Mouse (Mus musculus) spleen, embryonic (tissue): ENCODE data around the gene Larp1.

ENCODE experiments used
- CTCF ChIA-PET: fragments of 350-600 bp; sonication (Branson Sonifier 250); formaldehyde crosslinking; loops from one replicate; lab custom pipeline; 2022; lab: Charles Lee

The Larp1 gene

GRCm38 (mm10) chr11:58096821-58097620, 88.2 kb downstream of the Larp1 start:
- CTCF ChIA-PET, result interaction anchor here (0.7 kb wide), 1 partner anchor 319 kb away, joined by 3 read pairs; no protein-coding TSS in a partner anchor

GRCm38 (mm10) chr11:58097621-58098365, 88.9 kb downstream of the Larp1 start:
- CTCF ChIA-PET, result interaction anchor here (0.7 to 1.6 kb wide), 4 partner anchors 25 to 319 kb away, joined by 3 to 8 read pairs (median 4); partner anchors contain the start of gene Mrpl22

DNA sequence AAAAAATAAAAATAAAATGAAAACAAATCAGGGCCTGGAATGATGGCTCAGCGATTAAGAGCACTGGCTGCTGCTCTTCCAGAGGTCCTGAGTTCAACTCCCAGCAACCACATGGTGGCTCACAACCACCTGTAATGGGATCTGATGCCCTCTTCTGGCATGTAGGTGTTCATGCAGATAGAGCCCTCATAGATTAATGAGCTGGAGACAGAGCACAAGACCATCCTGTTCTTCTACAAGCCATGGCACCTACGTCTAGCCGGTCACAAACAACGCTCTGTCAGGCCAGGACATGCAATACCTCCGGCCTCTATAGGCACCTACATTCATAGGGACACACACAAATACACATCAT, 89.5 kb downstream of the Larp1 start:
- CTCF ChIA-PET, result interaction anchor here (0.7 to 1.6 kb wide), 3 partner anchors 25 to 147 kb away, joined by 3 to 8 read pairs (median 4); partner anchors contain the start of gene Mrpl22

DNA sequence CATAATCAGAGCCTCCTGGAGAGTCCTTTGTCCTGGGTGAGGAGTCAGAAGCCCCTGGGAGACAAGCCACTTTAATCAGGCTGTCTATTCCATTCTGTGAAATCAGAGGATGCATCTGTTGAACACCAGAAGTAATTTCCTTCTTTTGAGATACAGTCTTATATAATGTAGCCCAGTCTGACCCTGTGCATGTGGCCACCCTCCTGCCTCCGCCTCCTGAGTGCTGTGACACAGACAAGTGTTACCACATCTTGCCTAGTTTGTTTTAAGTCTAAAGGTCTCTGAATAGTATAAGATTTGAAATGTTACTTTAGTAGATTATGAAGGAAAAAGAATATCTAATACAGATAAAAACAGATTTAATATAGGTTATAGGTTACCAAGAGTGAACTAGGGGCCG, 91.1 kb downstream of the Larp1 start:
- CTCF ChIA-PET, result no interaction called here

GRCm38 (mm10) chr11:58101194-58101720, 92.4 kb downstream of the Larp1 start:
- CTCF ChIA-PET, result no interaction called here

- CTCF ChIA-PET, result no interaction called here
Observed at GRCm38 (mm10) chr11:58102146-58102545, 93.3 kb downstream of the Larp1 start.

GRCm38 (mm10) chr11:58102581-58103343, 93.9 kb downstream of the Larp1 start:
- CTCF ChIA-PET, result no interaction called here

- CTCF ChIA-PET, result no interaction called here
Observed at GRCm38 (mm10) chr11:58103344-58103653, 94.4 kb downstream of the Larp1 start.

- CTCF ChIA-PET, result no interaction called here
Observed at GRCm38 (mm10) chr11:58103697-58104306, 94.9 kb downstream of the Larp1 start, which contains the start of gene Cnot8. Gene Cnot8, plus strand, starts transcription at chr11:58104153.

GRCm38 (mm10) chr11:58104351-58104791, 95.5 kb downstream of the Larp1 start:
- CTCF ChIA-PET, result no interaction called here

DNA sequence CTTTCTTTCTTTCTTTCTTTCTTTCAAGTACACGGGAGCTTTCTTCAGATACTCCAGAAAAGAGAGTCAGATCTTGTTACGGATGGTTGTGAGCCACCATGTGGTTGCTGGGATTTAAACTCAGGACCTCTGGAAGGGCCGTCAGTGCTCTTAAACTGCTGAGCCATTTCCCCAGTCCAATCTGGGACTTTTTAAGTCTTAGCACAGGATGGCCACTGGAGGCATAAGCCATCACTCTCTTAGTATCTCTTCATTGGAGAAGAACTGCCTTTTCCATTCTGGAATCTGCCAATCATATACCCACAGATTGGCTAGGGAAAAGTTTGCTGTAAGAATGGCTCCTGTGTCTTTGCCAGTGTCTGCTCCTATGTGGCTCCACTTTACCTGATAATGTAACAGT, 98.1 kb downstream of the Larp1 start:
- CTCF ChIA-PET, result interaction anchor here (0.7 kb wide), 1 partner anchor 76 kb away, joined by 20 read pairs; no protein-coding TSS in a partner anchor

- CTCF ChIA-PET, result no interaction called here
Observed at GRCm38 (mm10) chr11:58107664-58108337, 98.9 kb downstream of the Larp1 start.
